Mouse (Mus musculus): ENCODE results near the gene Gm10310.
"Not testable (repeated sequence)": the region's sequence is repeated elsewhere in the genome, so short reads cannot be mapped to it uniquely, and the experiment has no call there.

- not testable (repeated sequence) for TF ChIP-seq TAL1, GATA1 (IDR thresholded peaks at IDR 0.05; ENCODE audit: low read length)
Measured at GRCm38 (mm10) chr10:129972994-129973393, 11.9 kb downstream of the Gm10310 start.

All from erythroblast, embryonic 14.5 days (primary cell).